Mouse (Mus musculus) kidney, embryonic 16.5 days (tissue): ENCODE results near the gene Fbxw7. TPM values are rescaled to one million over a fixed set of nuclear protein-coding genes. Genes with fewer than 3 reads are reported as not detected.
A peak's percentile ranks its signal among the peaks of the same experiment; 100 is the strongest.

Source experiments
- ATAC-seq: fragments of 200-750 bp; cut with Nextera tagmentation; 2 replicates; pipeline ENCODE4 v1.8.0; 2017; ENCODE audit warnings: moderate TSS enrichment; ENCODE audit not compliant: low FRiP score, low TSS enrichment
- H3K27ac ChIP-seq: fragments of 300-500 bp; sonication (generic); 2 replicates; pipeline ENCODE4 v1.5.1; 2014; ENCODE audit warnings: low read length
- H3K27me3 ChIP-seq: fragments of 300-500 bp; sonication (generic); 2 replicates; pipeline ENCODE4 v1.6.1; 2014; ENCODE audit warnings: low read length, control low read depth, mixed read lengths; ENCODE audit not compliant: insufficient read depth
- H3K36me3 ChIP-seq: fragments of 300-500 bp; sonication (generic); 2 replicates; pipeline ENCODE4 v1.6.1; 2014; ENCODE audit warnings: low read length, control low read depth, mixed read lengths; ENCODE audit not compliant: insufficient read depth
- H3K4me1 ChIP-seq: fragments of 300-500 bp; sonication (generic); 2 replicates; pipeline ENCODE4 v1.6.1; 2014; ENCODE audit warnings: low read length, control low read depth, mixed read lengths; ENCODE audit not compliant: insufficient read depth
- H3K4me2 ChIP-seq: fragments of 300-500 bp; sonication (generic); replicated peaks from 2 replicates; pipeline ENCODE4 v1.6.1; 2014; ENCODE audit warnings: low read depth, low read length
- H3K4me3 ChIP-seq: fragments of 300-500 bp; sonication (generic); 2 replicates; pipeline ENCODE4 v1.5.1; 2014; ENCODE audit warnings: mild to moderate bottlenecking, low read length
- H3K9ac ChIP-seq: fragments of 300-500 bp; sonication (generic); replicated peaks from 2 replicates; pipeline ENCODE4 v1.6.1; 2014; ENCODE audit warnings: low read length
- H3K9me3 ChIP-seq: fragments of 300-500 bp; sonication (generic); 2 replicates; pipeline ENCODE4 v1.6.1; 2016; ENCODE audit warnings: low read length, control low read depth
- WGBS: fragments of 180-500 bp; shearing (Covaris S2); extraction: QIAGEN DNeasy Blood & Tissue Kit; methylation state at CpG from one replicate; pipeline ENCODE4 v1.1.7; 2014; 5-methylcytosine and 5-hydroxymethylcytosine counted together
- polyA plus RNA-seq: library from polyadenylated mRNA; unstranded; fragments of >200 nt; fragmentation: Nextera tagmentation; extraction: Ambion mirVana; gene quantifications from 2 replicates; pipeline ENCODE4 v1.2.1, GENCODE M21; 2015

The Fbxw7 gene
- polyA plus RNA-seq, 1 experiment from 2014 or later = 8.7 TPM

GRCm38 (mm10) chr3:84867991-84868390, 52.9 kb downstream of the Fbxw7 start:
- ATAC-seq = no peak
- Histone ChIP-seq H3K4me1 (peaks cover 20% of the 10 kb centered on the region), H3K27ac (peak overlapping the region; percentile 25; the same call in 1 of the 2 replicates), H3K4me3 (no peak overlapping the region), H3K9me3 (no peaks in the 10 kb centered on the region), H3K9ac (no peak overlapping the region), H3K4me2 (no peak overlapping the region), H3K36me3 (no peaks in the 10 kb centered on the region), H3K27me3 (no peaks in the 10 kb centered on the region)
- whole genome bisulfite sequencing = 6% methylated on average over 1 of the region's 1 CpGs

DNA sequence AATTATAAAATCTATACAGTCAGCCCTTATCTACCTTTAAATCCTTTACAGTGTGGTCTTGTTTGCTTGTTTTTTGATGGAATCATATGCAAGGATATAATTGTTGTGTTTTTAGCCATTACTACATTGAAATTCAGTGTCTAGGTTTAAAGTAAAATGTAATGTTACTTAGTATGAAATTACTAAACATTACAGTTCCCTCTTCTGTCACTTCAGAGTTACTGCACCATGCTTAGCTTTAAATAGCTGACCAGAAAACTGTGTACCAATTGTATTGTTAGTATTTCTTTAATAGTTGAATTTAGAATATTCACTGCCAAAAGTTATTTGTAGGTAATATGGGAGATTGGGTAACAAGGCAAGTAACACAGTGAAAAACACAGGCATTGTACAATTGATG, 55.1 kb downstream of the Fbxw7 start:
- Histone ChIP-seq H3K4me1 (peaks cover 20% of the 10 kb centered on the region), H3K4me3 (no peak overlapping the region), H3K9me3 (no peaks in the 10 kb centered on the region), H3K27me3 (no peaks in the 10 kb centered on the region), H3K4me2 (no peak overlapping the region), H3K9ac (no peak overlapping the region), H3K36me3 (no peaks in the 10 kb centered on the region), H3K27ac (no peak overlapping the region)
- ATAC-seq = no peak

DNA sequence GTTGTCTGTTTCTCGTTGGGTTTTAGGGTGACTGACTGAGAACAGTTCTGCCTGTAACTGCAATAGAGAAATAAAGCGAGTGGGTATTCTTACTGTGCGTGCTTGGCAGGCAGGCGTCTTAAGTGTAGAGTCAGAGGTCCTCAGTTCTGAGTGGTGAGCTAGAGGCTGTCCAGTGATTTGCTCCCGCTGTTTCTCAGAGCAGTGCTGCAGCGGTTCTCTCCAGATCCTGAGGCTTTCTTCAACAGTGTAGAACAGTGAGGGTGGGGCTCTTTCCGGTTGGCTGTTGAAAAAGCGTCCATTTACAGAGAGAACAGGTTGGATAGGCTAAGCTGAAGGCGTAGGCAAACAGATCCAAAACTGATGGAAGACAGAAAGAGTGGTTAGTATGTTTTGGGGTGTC, 60.2 kb downstream of the Fbxw7 start:
- ATAC-seq = no peak
- H3K27ac ChIP-seq = no peak overlapping the region
- H3K4me3 ChIP-seq = no peak overlapping the region

DNA sequence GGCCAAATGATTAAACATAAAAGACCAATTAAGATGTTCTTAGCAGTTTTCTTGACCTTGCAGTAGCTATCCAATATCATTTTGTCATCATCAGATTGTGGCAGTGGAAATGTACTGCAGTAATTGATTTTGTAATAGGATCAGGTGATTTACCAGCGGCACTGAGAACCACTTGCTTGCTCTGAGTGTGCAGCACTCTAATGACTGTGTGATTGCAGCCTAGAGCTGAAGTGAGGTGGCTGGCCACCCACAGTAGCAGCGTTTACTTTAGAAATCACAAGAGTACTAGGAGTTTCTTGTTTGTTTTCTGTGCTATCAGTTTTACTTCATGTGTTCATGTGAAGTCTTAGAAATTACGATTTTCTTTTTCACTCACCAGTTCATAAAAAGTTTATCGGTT, 61.1 kb downstream of the Fbxw7 start:
- Histone ChIP-seq H3K9ac (no peak overlapping the region), H3K27ac (no peak overlapping the region), H3K4me2 (no peak overlapping the region), H3K9me3 (no peaks in the 10 kb centered on the region), H3K4me1 (no peaks in the 10 kb centered on the region), H3K27me3 (no peaks in the 10 kb centered on the region), H3K4me3 (no peak overlapping the region), H3K36me3 (no peaks in the 10 kb centered on the region)
- 59% methylated on average over 4 of the region's 4 CpGs for WGBS
- no peak for ATAC-seq

More for the DNA sequence above, 60.2 kb downstream of the Fbxw7 start:
- Histone ChIP-seq H3K9ac (no peak overlapping the region), H3K4me1 (no peaks in the 10 kb centered on the region), H3K4me2 (no peak overlapping the region), H3K27me3 (no peaks in the 10 kb centered on the region), H3K36me3 (no peaks in the 10 kb centered on the region), H3K9me3 (no peaks in the 10 kb centered on the region)
- 78% methylated on average over 9 of the region's 9 CpGs for WGBS

DNA sequence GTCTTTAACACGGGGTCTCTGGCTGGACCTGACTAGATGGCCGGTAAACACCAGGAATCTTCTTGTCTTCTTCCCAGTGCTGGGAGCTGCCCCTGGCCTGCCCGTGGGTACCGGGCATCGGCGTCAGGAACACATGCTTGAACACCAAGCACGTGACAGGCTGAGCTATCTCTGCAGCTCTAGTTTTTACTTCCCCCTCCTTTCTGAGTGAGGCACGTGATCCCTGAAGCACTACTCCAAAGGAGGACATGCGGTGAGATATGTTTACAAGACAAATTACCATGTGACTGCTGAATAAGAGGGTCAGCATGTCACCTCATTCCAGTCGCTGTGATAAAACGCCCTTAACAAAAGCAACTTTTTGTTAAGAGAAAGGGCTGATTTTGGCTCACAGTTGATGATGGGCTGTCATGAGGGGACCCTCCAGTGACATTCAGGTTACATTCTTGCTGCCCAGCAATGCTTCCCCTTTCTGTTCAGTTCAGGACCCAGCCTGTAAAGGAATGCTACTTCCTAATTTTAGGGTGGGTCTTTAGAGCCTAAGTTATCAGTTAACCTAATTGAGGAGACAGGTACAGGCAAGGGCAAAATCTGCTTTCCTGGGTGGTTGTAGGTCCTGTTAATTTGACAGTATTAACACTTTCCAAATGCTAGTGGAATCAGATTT, 68.9 kb downstream of the Fbxw7 start:
- Histone ChIP-seq H3K36me3 (no peaks in the 10 kb centered on the region), H3K4me1 (no peaks in the 10 kb centered on the region), H3K9me3 (no peaks in the 10 kb centered on the region), H3K9ac (no peak overlapping the region), H3K4me2 (no peak overlapping the region), H3K4me3 (no peak overlapping the region), H3K27me3 (no peaks in the 10 kb centered on the region), H3K27ac (no peak overlapping the region)
- ATAC-seq = no peak
- WGBS = 43% methylated on average over 11 of the region's 11 CpGs

DNA sequence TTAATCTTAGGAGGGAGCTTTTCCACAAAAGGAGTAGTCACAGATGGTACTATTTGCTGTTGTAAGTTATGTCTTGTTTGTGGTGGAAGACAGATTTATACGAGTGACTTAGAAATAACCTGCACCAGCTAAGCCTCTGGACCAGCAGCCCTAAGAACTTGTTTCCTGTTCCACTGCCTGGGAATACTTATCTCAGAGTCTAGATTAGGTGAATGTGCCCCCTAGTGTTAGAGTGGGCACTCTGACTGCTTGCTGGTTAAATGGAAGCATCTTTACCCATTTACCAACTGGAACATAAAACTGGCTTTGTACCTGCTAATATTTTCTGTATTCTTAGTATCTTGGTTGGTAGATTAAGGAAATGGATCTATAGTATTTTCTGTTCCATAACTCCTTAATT, 74.6 kb downstream of the Fbxw7 start:
- WGBS = 39% methylated on average over 1 of the region's 1 CpGs
- Histone ChIP-seq H3K4me3 (no peak overlapping the region), H3K36me3 (no peaks in the 10 kb centered on the region), H3K4me2 (no peak overlapping the region), H3K27ac (no peak overlapping the region), H3K27me3 (no peaks in the 10 kb centered on the region), H3K4me1 (no peaks in the 10 kb centered on the region), H3K9ac (no peak overlapping the region), H3K9me3 (no peaks in the 10 kb centered on the region)
- no peak for ATAC-seq

GRCm38 (mm10) chr3:84890983-84891382, 75.9 kb downstream of the Fbxw7 start:
- H3K9me3 ChIP-seq = no peaks in the 10 kb centered on the region
- H3K4me3 ChIP-seq = no peak overlapping the region
- no peak for ATAC-seq
- WGBS = 97% methylated on average over 5 of the region's 5 CpGs
- H3K36me3 ChIP-seq = no peaks in the 10 kb centered on the region
- no peaks in the 10 kb centered on the region for H3K27me3 ChIP-seq
- no peak overlapping the region for H3K27ac ChIP-seq
- H3K4me1 ChIP-seq = no peaks in the 10 kb centered on the region
- H3K4me2 ChIP-seq = no peak overlapping the region
- no peak overlapping the region for H3K9ac ChIP-seq

GRCm38 (mm10) chr3:84897952-84898351, 82.9 kb downstream of the Fbxw7 start:
- Histone ChIP-seq H3K9ac (no peak overlapping the region), H3K9me3 (no peaks in the 10 kb centered on the region), H3K4me3 (no peak overlapping the region), H3K4me2 (no peak overlapping the region), H3K27me3 (no peaks in the 10 kb centered on the region), H3K36me3 (no peaks in the 10 kb centered on the region), H3K4me1 (no peaks in the 10 kb centered on the region), H3K27ac (no peak overlapping the region)
- WGBS = 82% methylated on average over 8 of the region's 8 CpGs
- ATAC-seq = no peak

DNA sequence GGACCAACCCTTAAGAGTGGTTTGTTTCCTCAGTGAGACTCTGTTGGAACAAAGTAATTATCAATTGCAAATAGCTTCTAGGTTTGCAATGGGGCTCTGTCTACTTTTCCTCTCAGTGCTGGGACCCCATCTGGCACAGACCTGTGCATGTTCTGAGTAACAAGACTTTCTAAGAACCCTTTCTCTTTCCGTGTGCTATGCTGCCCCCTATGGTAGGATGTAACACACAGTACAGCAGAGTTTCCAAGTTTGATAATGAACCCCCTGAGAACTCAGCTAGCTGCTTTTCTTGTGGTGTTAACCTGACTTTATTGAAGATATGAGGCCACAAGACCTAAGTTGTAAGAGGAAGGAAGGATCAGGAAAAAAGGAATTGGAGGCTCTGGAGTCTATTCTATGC, 91.5 kb downstream of the Fbxw7 start:
- no peaks in the 10 kb centered on the region for H3K36me3 ChIP-seq
- no peak overlapping the region for H3K9ac ChIP-seq
- no peak overlapping the region for H3K4me3 ChIP-seq
- H3K27ac ChIP-seq = no peak overlapping the region
- no peak overlapping the region for H3K4me2 ChIP-seq
- no peaks in the 10 kb centered on the region for H3K9me3 ChIP-seq
- ATAC-seq = no peak
- H3K27me3 ChIP-seq = no peaks in the 10 kb centered on the region
- H3K4me1 ChIP-seq = no peaks in the 10 kb centered on the region
- 35% methylated on average over 1 of the region's 1 CpGs for WGBS

DNA sequence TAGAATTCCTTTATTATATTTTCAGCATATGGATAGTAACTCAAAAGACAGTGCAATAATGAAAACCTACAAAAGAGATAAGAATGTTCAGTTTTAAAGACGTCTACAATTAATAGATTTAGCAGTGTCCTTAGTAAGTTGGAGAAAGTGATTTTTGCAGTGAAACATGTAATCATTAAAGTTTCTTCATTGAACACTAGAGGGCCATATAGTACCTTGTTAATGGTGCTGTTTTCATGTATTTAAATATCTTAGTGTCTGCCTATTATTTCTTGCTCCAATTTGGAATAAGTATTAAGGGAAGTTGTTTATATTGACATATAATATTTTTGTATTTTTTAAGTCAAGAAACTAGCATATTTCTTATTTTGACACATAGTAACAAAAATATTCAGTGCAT, 99.2 kb downstream of the Fbxw7 start:
- H3K9me3 ChIP-seq = no peaks in the 10 kb centered on the region
- no peak overlapping the region for H3K4me2 ChIP-seq
- H3K4me3 ChIP-seq = no peak overlapping the region
- H3K27ac ChIP-seq = no peak overlapping the region
- no peak overlapping the region for H3K9ac ChIP-seq
- no peaks in the 10 kb centered on the region for H3K4me1 ChIP-seq
- no peaks in the 10 kb centered on the region for H3K27me3 ChIP-seq
- no peak for ATAC-seq
- H3K36me3 ChIP-seq = no peaks in the 10 kb centered on the region
- 46% methylated on average over 1 of the region's 1 CpGs for WGBS
